Mouse (Mus musculus): ENCODE data around the gene Serpini2. TPM values are rescaled to one million over a fixed set of nuclear protein-coding genes. Genes with fewer than 3 reads are reported as not detected.

Serpini2 gene
- 184 TPM for polyA plus RNA-seq (2015; fragmentation: Illumina TruSeq; extraction: RNeasy Lipid Tissue Mini Kit (QIAGEN cat#74804); ENCODE audit: insufficient read depth, low read depth, low replicate concordance)

DNA sequence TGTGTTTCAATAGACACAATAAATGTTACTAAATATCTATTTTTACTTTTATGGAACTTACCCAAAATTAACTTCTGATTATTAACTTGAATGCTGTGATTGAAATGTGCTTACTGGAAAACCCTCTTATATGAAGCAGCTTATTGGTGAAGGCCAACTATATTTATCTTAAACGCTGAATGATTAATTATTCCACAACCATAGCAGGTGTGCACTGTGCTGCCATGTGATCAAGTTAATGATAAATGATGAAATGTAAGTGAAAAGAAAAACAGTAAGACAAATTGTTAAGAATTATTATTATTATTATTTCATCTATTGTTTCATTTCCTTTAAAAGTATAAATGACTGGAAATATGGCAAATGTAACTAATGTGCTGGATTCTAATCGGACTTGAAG lies at the start of gene Serpini2:
Gene Serpini2 (minus strand): TSS at position 101 of the 400 bp plus-strand sequence.

Other genes starting within 250 kb of the Serpini2 start
- not detected for gene Zbbx, start 105.0 kb downstream of the Serpini2 start, polyA plus RNA-seq (2015; fragmentation: Illumina TruSeq; extraction: RNeasy Lipid Tissue Mini Kit (QIAGEN cat#74804); ENCODE audit: insufficient read depth, low read depth, low replicate concordance)
- 0.54 TPM for gene Wdr49, start 212.1 kb upstream of the Serpini2 start, polyA plus RNA-seq (2015; fragmentation: Illumina TruSeq; extraction: RNeasy Lipid Tissue Mini Kit (QIAGEN cat#74804); ENCODE audit: insufficient read depth, low read depth, low replicate concordance)